Mouse (Mus musculus): ENCODE results near the gene Camk2g.

The Camk2g gene

GRCm38 (mm10) chr14:20806116-20806840 lies 12.4 kb upstream of the Camk2g start:
- no peak for DNase-seq

- no peak for DNase-seq
Measured at GRCm38 (mm10) chr14:20804964-20805672, 11.2 kb upstream of the Camk2g start.

- no peak for DNase-seq
Measured at GRCm38 (mm10) chr14:20804481-20804880, 10.6 kb upstream of the Camk2g start.

- DNase-seq, result peak; percentile 46 to 74
Measured at GRCm38 (mm10) chr14:20803606-20803938, 9.7 kb upstream of the Camk2g start.

GRCm38 (mm10) chr14:20802926-20803605 lies 9.2 kb upstream of the Camk2g start:
- DNase-seq, result no peak

- peak; percentile 80 to 96 for DNase-seq
Measured at GRCm38 (mm10) chr14:20798761-20799160, 4.9 kb upstream of the Camk2g start.

GRCm38 (mm10) chr14:20798300-20798699 lies 4.4 kb upstream of the Camk2g start:
- no peak for DNase-seq

- DNase-seq, result no peak
Measured at GRCm38 (mm10) chr14:20796643-20797042, 2.8 kb upstream of the Camk2g start.

- no peak for DNase-seq
Measured at GRCm38 (mm10) chr14:20796170-20796569, 2.3 kb upstream of the Camk2g start.

GRCm38 (mm10) chr14:20795423-20796152 lies 1.7 kb upstream of the Camk2g start:
- DNase-seq, result no peak

GRCm38 (mm10) chr14:20794589-20794988 lies 701 bp upstream of the Camk2g start:
- no peak for DNase-seq

GRCm38 (mm10) chr14:20792922-20793757 lies 748 bp downstream of the Camk2g start:
- DNase-seq, result peak; percentile 24 to 40

GRCm38 (mm10) chr14:20792243-20792921 lies 1.5 kb downstream of the Camk2g start:
- no peak for DNase-seq

GRCm38 (mm10) chr14:20791511-20792242 lies 2.2 kb downstream of the Camk2g start:
- DNase-seq, result no peak

GRCm38 (mm10) chr14:20790996-20791395 lies 2.9 kb downstream of the Camk2g start:
- DNase-seq, result no peak

GRCm38 (mm10) chr14:20790445-20790844 lies 3.4 kb downstream of the Camk2g start:
- no peak for DNase-seq

- DNase-seq, result no peak
Measured at GRCm38 (mm10) chr14:20789593-20789992, 4.3 kb downstream of the Camk2g start.

- DNase-seq, result no peak
Measured at GRCm38 (mm10) chr14:20788151-20788550, 5.7 kb downstream of the Camk2g start.

- DNase-seq, result no peak
Measured at GRCm38 (mm10) chr14:20786611-20787015, 7.3 kb downstream of the Camk2g start.

GRCm38 (mm10) chr14:20786020-20786419 lies 7.9 kb downstream of the Camk2g start:
- DNase-seq, result no peak

- DNase-seq, result peak; percentile 22 to 40
Measured at GRCm38 (mm10) chr14:20785231-20785630, 8.7 kb downstream of the Camk2g start.

Measured in spleen, adult 18-20 months (tissue).